Mouse (Mus musculus): Measurements from ENCODE around the gene Pcdh9.

- TF ChIP-seq CTCF (IDR thresholded peaks at IDR 0.05; ENCODE audit: low read depth, low read length), result no peak
- no peak for TF ChIP-seq POLR2A (IDR thresholded peaks at IDR 0.05; ENCODE audit: extremely low read depth, insufficient read depth, low read length)
Measured at GRCm38 (mm10) chr14:93621211-93621610, 269.3 kb downstream of the Pcdh9 start.

Data from liver, adult 2 months (tissue).